Mouse (Mus musculus) testis, postnatal 14 days (tissue): ENCODE measurements around the gene Defb41.
"Not testable (repeated sequence)": the region's sequence is repeated elsewhere in the genome, so short reads cannot be mapped to it uniquely, and the experiment has no call there.

Experiments
- DNase-seq: peaks from one replicate; pipeline ENCODE4 v3.0.0; 2021; ENCODE audit warnings: low spot score

Defb41 gene

DNA sequence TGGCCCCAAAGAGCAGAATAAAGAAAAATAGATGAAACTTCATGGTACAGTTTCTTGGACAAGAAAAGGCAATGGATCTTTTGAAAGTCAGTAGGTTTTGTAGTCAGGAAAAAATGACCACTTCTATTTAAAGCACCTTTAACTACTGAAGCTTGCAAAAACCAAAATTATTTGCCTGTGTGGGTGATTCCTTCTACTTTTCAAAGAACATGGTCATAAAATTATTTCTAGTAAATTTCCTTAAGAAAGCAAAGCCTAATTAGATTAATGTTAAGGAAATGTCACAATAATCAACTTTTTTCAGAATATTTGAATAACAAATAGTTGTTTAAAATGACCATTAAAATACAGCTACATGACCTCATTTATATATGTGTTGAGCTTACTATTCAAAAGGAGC lies at the start of gene Defb41:
Gene Defb41, minus strand, starts transcription at position 101 of the 400 bp plus-strand sequence.
- no peak for DNase-seq

GRCm38 (mm10) chr1:18308474-18308829 lies 43.5 kb upstream of the Defb41 start:
- DNase-seq = no peak

GRCm38 (mm10) chr1:18307545-18308473 lies 42.9 kb upstream of the Defb41 start:
- DNase-seq = no peak

DNA sequence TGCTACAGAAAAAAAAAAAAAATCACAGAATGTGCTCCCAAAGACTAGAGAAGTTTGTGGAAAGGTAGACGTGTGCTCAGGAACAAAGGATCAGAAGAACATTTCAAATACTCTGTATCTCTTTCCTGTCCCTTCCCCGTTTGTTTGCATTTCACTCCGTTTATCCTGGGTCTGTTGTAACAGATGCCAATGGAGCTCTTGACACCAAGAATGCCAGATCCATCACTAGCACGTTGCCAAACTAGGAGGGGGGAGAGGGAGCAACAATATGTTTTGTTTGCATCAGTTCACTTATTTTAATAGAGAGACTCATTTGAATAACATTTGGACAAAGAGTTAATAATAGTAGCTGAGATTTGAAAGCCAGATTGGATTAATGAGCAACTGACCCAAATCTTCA lies 27.6 kb upstream of the Defb41 start:
- no peak for DNase-seq

DNA sequence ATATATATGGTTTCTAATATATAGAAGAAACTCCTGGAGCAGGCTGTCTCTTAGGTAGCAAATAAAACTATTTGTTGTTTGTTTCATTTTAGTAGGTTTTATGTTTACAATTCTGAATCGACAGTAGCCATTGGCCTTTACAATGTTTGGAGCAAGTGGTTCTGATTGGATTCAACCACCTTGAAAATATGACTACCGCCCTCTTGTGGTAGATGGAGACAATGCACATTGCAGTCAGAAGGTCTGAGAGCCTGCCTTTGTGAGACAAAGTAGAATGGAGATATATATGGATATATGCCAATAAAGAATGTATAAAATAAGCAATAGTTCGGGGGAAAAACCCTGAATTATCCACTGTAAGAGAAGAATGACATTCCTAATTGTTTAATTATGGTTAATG lies 23.9 kb upstream of the Defb41 start:
- no peak for DNase-seq

GRCm38 (mm10) chr1:18287371-18287770 lies 22.4 kb upstream of the Defb41 start:
- no peak for DNase-seq

DNA sequence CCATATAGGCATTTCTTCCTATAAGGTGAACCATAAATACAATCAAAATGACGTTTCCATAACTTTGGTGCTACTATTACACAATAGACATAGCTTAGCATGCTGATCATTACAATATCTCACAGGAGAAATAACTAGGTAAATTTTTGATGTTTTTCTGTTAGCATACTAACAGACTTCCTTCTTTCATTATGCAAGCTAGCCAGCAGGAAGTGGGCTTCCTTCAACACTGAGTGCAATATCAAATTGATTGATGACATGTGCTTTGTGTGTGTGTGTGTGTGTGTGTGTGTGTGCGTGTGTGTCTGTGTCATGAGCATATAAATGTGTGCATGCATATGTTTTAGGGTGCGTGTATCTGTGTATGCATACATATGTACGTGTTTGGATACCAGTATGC lies 6.2 kb upstream of the Defb41 start:
- DNase-seq = no peak

DNA sequence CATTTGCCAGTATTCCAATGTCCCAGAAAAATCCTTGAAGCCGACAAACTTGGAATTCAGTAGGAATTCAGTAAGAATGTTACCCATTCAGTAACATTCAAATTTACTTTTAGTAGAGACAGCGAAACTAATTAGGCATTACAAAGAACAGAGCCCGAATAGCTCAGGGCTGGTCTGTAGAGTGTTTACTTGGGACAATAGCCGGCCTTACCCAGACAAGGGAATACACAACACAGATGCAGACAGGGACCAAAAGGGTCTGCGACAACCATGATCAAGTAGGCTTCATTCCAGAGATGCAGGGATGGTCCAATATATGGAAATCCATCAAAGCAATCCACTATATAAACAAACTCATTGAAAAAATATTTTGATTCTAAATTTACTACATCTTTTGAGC lies 3.9 kb upstream of the Defb41 start:
- DNase-seq = no peak

DNA sequence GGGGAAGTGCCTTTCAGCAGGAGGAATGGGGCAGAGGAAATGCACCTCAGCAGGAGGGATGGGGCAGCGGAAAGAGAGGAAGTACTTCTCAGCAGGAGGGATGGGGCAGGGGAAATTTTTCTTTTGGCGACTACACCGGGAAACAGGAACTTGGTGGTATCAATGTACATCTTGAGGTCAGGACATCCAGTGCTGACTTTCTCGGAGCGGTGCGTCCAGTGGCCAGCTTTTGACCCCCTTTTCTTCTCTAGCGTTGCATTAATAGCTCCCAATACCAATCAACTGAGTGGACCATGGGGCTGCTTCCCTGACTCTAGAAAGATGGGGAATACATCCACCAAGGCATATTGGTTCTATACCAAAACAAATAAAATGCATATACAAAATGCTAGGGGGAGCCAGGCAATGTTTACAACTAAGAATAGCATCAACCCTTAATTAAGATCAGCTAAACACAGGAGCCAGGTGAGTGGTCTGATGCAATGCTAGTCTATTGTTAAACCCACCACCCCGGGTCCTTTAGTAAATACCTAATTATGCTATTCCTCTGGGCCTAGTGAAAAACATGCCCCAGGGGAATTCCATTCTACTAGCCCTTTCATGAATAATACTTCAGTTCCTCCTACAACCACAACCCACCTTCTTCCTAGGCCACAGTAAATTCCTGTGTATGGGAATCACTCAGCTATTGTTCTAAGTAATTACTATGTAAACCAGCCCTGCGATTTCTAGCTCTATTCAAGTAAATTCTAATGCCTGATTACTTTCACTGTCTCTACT lies 18.9 kb downstream of the Defb41 start:
- not testable (repeated sequence) for DNase-seq

- DNase-seq = no peak
Observed at GRCm38 (mm10) chr1:18237343-18237742, 27.6 kb downstream of the Defb41 start, which contains the start of gene Defb18. Defb18 (minus strand) TSS chr1:18237443.

- no peak for DNase-seq
Observed at GRCm38 (mm10) chr1:18223385-18223945, 41.5 kb downstream of the Defb41 start.
